20 mouse cellular contexts compared by ENCODE assay signal in genomic region chr4:41092958-41093357, GRCm38 (mm10). TPM values are rescaled to one million over a fixed set of nuclear protein-coding genes. Genes with fewer than 3 reads are reported as not detected.
DNase-seq lines count a peak whose midpoint lies in the region; ATAC-seq and TF ChIP-seq lines count a peak whose summit lies in the region.
"Had no signal": no experiment of that assay in that cellular context is flagged by ENCODE, and none has a peak within 500 bp of the region (broad histone marks: within the 10 kb centered on the region; RNA-seq: fewer than 3 reads in every experiment).

No protein-coding gene starts in this region.

- TF ChIP-seq CTCF in liver, postnatal 0 days (IDR thresholded peaks at IDR 0.05; ENCODE audit: low read depth): no peak

- no peak overlapping the region for H3K9ac ChIP-seq in liver, postnatal 0 days (replicated peaks)
- no peak overlapping the region for H3K9ac ChIP-seq in forebrain, embryonic 13.5 days
- H3K9ac ChIP-seq: embryonic facial prominence, embryonic 12.5 days had no signal

- H3K27ac ChIP-seq in liver, postnatal 0 days (ENCODE audit: low read depth): no peak overlapping the region
- H3K27ac ChIP-seq in forebrain, embryonic 13.5 days: no peak overlapping the region
- H3K27ac ChIP-seq: embryonic facial prominence, embryonic 10.5 days; embryonic facial prominence, embryonic 12.5 days had no signal

- no peak for TF ChIP-seq EP300 in liver, postnatal 0 days (IDR thresholded peaks at IDR 0.05; ENCODE audit: low read depth)

- H3K4me3 ChIP-seq in liver, postnatal 0 days (ENCODE audit: low read depth, low read length): no peak overlapping the region
- no peak overlapping the region for H3K4me3 ChIP-seq in forebrain, embryonic 13.5 days
- H3K4me3 ChIP-seq: embryonic facial prominence, embryonic 10.5 days; embryonic facial prominence, embryonic 12.5 days had no signal

- no peaks in the 10 kb centered on the region for H3K9me3 ChIP-seq in liver, postnatal 0 days (ENCODE audit: low read length)
- no peaks in the 10 kb centered on the region for H3K9me3 ChIP-seq in forebrain, embryonic 13.5 days (replicated peaks)
- H3K9me3 ChIP-seq: embryonic facial prominence, embryonic 10.5 days; embryonic facial prominence, embryonic 12.5 days had no signal

- no peak for DNase-seq in frontal cortex, postnatal 10 days (ENCODE audit: low spot score in 2 of 2)
- DNase-seq in NIH3T3 (ENCODE audit: low read depth): peak; percentile 53
- DNase-seq in liver, postnatal 0 days: no peak
- DNase-seq: adrenal gland, adult 2 months; adrenal gland, postnatal 10 days; adrenal gland, postnatal 25 days; cerebellum, adult 11-12 months; cerebellum, adult 2 months; cerebellum, adult 9-10 months; cerebellum, postnatal 10 days; cerebellum, postnatal 25 days had no signal

- H3K27me3 ChIP-seq in liver, postnatal 0 days (ENCODE audit: insufficient read depth, low read length): peaks cover 11% of the 10 kb centered on the region
- H3K27me3 ChIP-seq in forebrain, embryonic 13.5 days: peaks cover 25% of the 10 kb centered on the region

- peak; percentile 78 for ATAC-seq in frontal cortex, adult (ENCODE audit: low TSS enrichment)
- ATAC-seq in liver, postnatal 0 days: no peak
- no peak for ATAC-seq in forebrain, embryonic 13.5 days
- ATAC-seq: forebrain, embryonic 14.5 days; forebrain, embryonic 16.5 days had no signal

- H3K36me3 ChIP-seq in liver, postnatal 0 days (replicated peaks; ENCODE audit: insufficient read depth, low read length): no peaks in the 10 kb centered on the region
- no peaks in the 10 kb centered on the region for H3K36me3 ChIP-seq in forebrain, embryonic 13.5 days (ENCODE audit: poor library complexity, severe bottlenecking)
- H3K36me3 ChIP-seq: embryonic facial prominence, embryonic 10.5 days; embryonic facial prominence, embryonic 12.5 days had no signal

- 71% methylated on average over 1 of the region's 1 CpGs for WGBS in liver, postnatal 0 days (ENCODE audit: insufficient replicate concordance)
- WGBS in forebrain, embryonic 13.5 days: 100% methylated on average over 1 of the region's 1 CpGs

- no peak overlapping the region for H3K4me2 ChIP-seq in liver, postnatal 0 days (ENCODE audit: low read depth, low read length)
- H3K4me2 ChIP-seq in forebrain, embryonic 13.5 days: no peak overlapping the region
- H3K4me2 ChIP-seq: embryonic facial prominence, embryonic 12.5 days had no signal

- peaks cover 48% of the 10 kb centered on the region for H3K4me1 ChIP-seq in liver, postnatal 0 days (ENCODE audit: insufficient read depth)
- H3K4me1 ChIP-seq in forebrain, embryonic 13.5 days: 0 out of 2 replicates have a peak, but pooled peaks cover 6% of the 10 kb centered on the region

RNA-seq across cellular contexts. Expression of gene Aqp3, which starts 5.0 kb away (rescaled TPM):
- 7.3 and 10.7 TPM in 2 replicates for polyA plus RNA-seq in liver, postnatal 0 days (2015; fragmentation: Nextera tagmentation; extraction: Ambion mirVana)
- 0.10 TPM in 1 of 2 replicates, not detected in the other for polyA plus RNA-seq in forebrain, embryonic 13.5 days (2015; fragmentation: Nextera tagmentation; extraction: Ambion mirVana)
- polyA plus RNA-seq: cortical plate, adult 2 months; forebrain, embryonic 14.5 days had no signal

RNA-seq across cellular contexts. Expression of gene Nol6, which starts 31.3 kb away (rescaled TPM):
- 4.3 and 4.7 TPM in 2 replicates for polyA plus RNA-seq in liver, postnatal 0 days (2015; fragmentation: Nextera tagmentation; extraction: Ambion mirVana)
- polyA plus RNA-seq in forebrain, embryonic 13.5 days (2015; fragmentation: Nextera tagmentation; extraction: Ambion mirVana): 24.2 and 28.7 TPM in 2 replicates

RNA-seq across cellular contexts. Expression of gene Ube2r2, which starts 42.6 kb away (rescaled TPM):
- 39.4 and 43.9 TPM in 2 replicates for polyA plus RNA-seq in liver, postnatal 0 days (2015; fragmentation: Nextera tagmentation; extraction: Ambion mirVana)
- polyA plus RNA-seq in forebrain, embryonic 13.5 days (2015; fragmentation: Nextera tagmentation; extraction: Ambion mirVana): 73.2 and 74.6 TPM in 2 replicates

RNA-seq across cellular contexts. Expression of gene Aqp7, which starts 45.0 kb away (rescaled TPM):
- polyA plus RNA-seq in liver, postnatal 0 days (2015; fragmentation: Nextera tagmentation; extraction: Ambion mirVana): 2.1 and 2.3 TPM in 2 replicates
- not detected in 2 replicates for polyA plus RNA-seq in forebrain, embryonic 13.5 days (2015; fragmentation: Nextera tagmentation; extraction: Ambion mirVana)
- polyA plus RNA-seq: C2C12; cerebellum, adult 2 months; cortical plate, adult 2 months; embryonic facial prominence, embryonic 10.5 days; embryonic facial prominence, embryonic 12.5 days; forebrain, embryonic 11.5 days; forebrain, embryonic 14.5 days; forebrain, embryonic 16.5 days had no signal
